Mouse (Mus musculus) spleen, adult 2 months (tissue): ENCODE measurements around the gene Cpne5.

Experiments used
- CTCF ChIP-seq: fragments of 200-500 bp; IDR thresholded peaks from 2 replicates; pipeline ENCODE4 v1.5.1; 2011; ENCODE audit warnings: mild to moderate bottlenecking, inconsistent platforms; ENCODE audit not compliant: insufficient read depth, insufficient read length, insufficient replicate concordance; ENCODE audit errors: extremely low read depth
- POLR2A ChIP-seq: fragments of 200-500 bp; IDR thresholded peaks from 2 replicates; pipeline ENCODE4 v1.6.1; 2011; ENCODE audit warnings: low read depth, low read length, inconsistent platforms

DNA sequence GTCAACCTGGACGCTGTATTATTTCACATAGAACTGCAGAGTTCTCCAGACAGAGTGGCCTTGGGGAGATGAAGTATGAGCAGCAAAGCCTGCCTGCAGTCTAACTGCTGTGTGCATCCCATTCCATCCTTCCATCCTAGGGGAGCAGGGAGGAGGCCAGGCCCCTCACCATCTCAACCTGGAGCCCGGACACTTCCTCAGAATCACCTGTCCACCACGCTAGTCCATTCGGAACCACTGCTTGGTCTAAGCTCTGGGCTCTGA lies 23.8 kb downstream of the Cpne5 start:
- no peak for TF ChIP-seq POLR2A
- TF ChIP-seq CTCF, result no peak
